8 mouse cellular contexts compared by ENCODE assay signal in the genomic region with DNA sequence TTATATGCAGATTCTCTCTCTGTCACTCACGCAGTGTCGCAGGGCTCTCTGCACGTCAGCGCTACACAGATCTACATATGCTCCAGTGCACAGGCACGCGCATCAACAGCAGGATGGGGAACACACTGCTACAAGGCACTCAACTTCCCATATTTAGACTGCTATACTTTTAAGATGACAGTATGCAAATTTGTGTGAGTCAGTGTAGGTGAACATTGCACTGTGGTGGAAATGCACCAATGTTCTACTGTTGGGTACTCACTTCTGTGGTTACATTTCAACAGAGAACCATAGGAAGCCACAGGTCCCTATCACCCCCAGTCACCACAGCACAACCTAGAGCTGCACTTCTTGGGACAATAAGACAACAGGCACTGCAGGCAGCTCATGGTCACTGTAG. TPM values are rescaled to one million over a fixed set of nuclear protein-coding genes. Genes with fewer than 3 reads are reported as not detected.
DNase-seq lines count a peak whose midpoint lies in the region; ATAC-seq and TF ChIP-seq lines count a peak whose summit lies in the region.

No protein-coding gene starts in this region.

- peaks cover 6% of the 10 kb centered on the region; the same call in 1 of the 2 replicates for H3K4me1 ChIP-seq in thymus, adult 2 months (replicated peaks; ENCODE audit: control insufficient read depth, insufficient read depth, low read length)
- H3K4me1 ChIP-seq in forebrain, embryonic 12.5 days = peaks cover 54% of the 10 kb centered on the region
- H3K4me1 ChIP-seq in megakaryocyte, embryonic 14.5 days = peaks cover 67% of the 10 kb centered on the region

- no peak overlapping the region for H3K27ac ChIP-seq in thymus, adult 2 months (ENCODE audit: control insufficient read depth, insufficient read depth, low read length)
- H3K27ac ChIP-seq in forebrain, embryonic 12.5 days = no peak overlapping the region

- ATAC-seq in forebrain, embryonic 12.5 days (ENCODE audit: low FRiP score) = no peak

- H3K36me3 ChIP-seq in thymus, adult 2 months (ENCODE audit: control insufficient read depth, insufficient read depth, low read length) = no peaks in the 10 kb centered on the region
- H3K36me3 ChIP-seq in forebrain, embryonic 12.5 days (replicated peaks) = no peaks in the 10 kb centered on the region; the same call in 1 of the 2 replicates
- no peaks in the 10 kb centered on the region for H3K36me3 ChIP-seq in megakaryocyte, embryonic 14.5 days (replicated peaks; ENCODE audit: low read length)

- H3K9ac ChIP-seq in forebrain, embryonic 12.5 days = no peak overlapping the region

- H3K9me3 ChIP-seq in forebrain, embryonic 12.5 days = no peaks in the 10 kb centered on the region
- no peaks in the 10 kb centered on the region for H3K9me3 ChIP-seq in megakaryocyte, embryonic 14.5 days

- peak; percentile 9 for DNase-seq in thymus, adult 2 months
- no peak for DNase-seq in thymus, postnatal 25 days
- peak; percentile 32 for DNase-seq in thymus, postnatal 14 days
- DNase-seq in adrenal gland, postnatal 14 days = no peak
- no peak for DNase-seq in adipocyte (ENCODE audit: low spot score)
- DNase-seq in urinary bladder, postnatal 4 days (ENCODE audit: low spot score in 2 of 2) = no peak

- 16% methylated on average over 6 of the region's 6 CpGs for WGBS in thymus, adult 2 months
- WGBS in forebrain, embryonic 12.5 days = 27% methylated on average over 6 of the region's 6 CpGs

- no peak for TF ChIP-seq POLR2A in thymus, adult 2 months (IDR thresholded peaks at IDR 0.05; ENCODE audit: control insufficient read depth, extremely low read depth, insufficient read depth, low read length, poor library complexity)

- TF ChIP-seq CTCF in thymus, adult 2 months (IDR thresholded peaks at IDR 0.05; ENCODE audit: borderline replicate concordance, control insufficient read depth, extremely low read depth, insufficient read depth, low read length, poor library complexity) = no peak

- no peak overlapping the region for H3K4me3 ChIP-seq in thymus, adult 2 months (ENCODE audit: control insufficient read depth, insufficient read depth, low read length)
- no peak overlapping the region for H3K4me3 ChIP-seq in forebrain, embryonic 12.5 days (replicated peaks)
- peak overlapping the region; percentile 87 for H3K4me3 ChIP-seq in megakaryocyte, embryonic 14.5 days (replicated peaks)

- 0 out of 2 replicates have a peak overlapping the region, but pooled peaks have one; percentile 8 for H3K4me2 ChIP-seq in forebrain, embryonic 12.5 days

- H3K27me3 ChIP-seq in thymus, adult 2 months (ENCODE audit: control insufficient read depth, insufficient read depth, low read length) = no peaks in the 10 kb centered on the region
- no peaks in the 10 kb centered on the region for H3K27me3 ChIP-seq in forebrain, embryonic 12.5 days
- no peaks in the 10 kb centered on the region for H3K27me3 ChIP-seq in megakaryocyte, embryonic 14.5 days (replicated peaks)

RNA-seq across cellular contexts. Expression of a gene that starts 5.1 kb away (rescaled TPM):
- 60.0 and 60.8 TPM in 2 replicates for polyA plus RNA-seq in thymus, adult 2 months (2012; rRNA removed)
- 166 and 169 TPM in 2 replicates for polyA plus RNA-seq in forebrain, embryonic 12.5 days (2016; fragmentation: Nextera tagmentation; extraction: Ambion mirVana)
- polyA plus RNA-seq in megakaryocyte, embryonic 14.5 days (2012; ENCODE audit: insufficient read depth, low replicate concordance) = 5.4 and 11.2 TPM in 2 replicates
- 110 and 118 TPM in 2 replicates for total RNA-seq in adrenal gland, postnatal 14 days (2021)

Comparison
In these comparisons a context has a peak if more than half of its experiments do, and no peak if none do; other contexts are left out.
1. DNase-seq: peak in thymus, adult 2 months (single experiment) and thymus, postnatal 14 days (single experiment); none in thymus, postnatal 25 days (single experiment), adrenal gland, postnatal 14 days (single experiment), adipocyte (single experiment) and urinary bladder, postnatal 4 days (0 of 2).